Mouse (Mus musculus) MEL-GATA-1-ER (cell line): ENCODE measurements around the gene Arpc4.
"Not testable (repeated sequence)": the region's sequence is repeated elsewhere in the genome, so short reads cannot be mapped to it uniquely, and the experiment has no call there.

Experiments
- DNase-seq: peaks from one replicate; pipeline ENCODE4 v3.0.0-alpha.2; 2012; ENCODE audit warnings: low read depth; ENCODE audit errors: extremely low read depth

Gene Arpc4

GRCm38 (mm10) chr6:113377496-113378385 is at the start of gene Arpc4, which contains the start of gene Tada3:
TSS of gene Arpc4 (plus strand) at chr6:113378115.
TSS of gene Tada3 (minus strand) at chr6:113377883.
- DNase-seq = peak; percentile 90

- DNase-seq = no peak
Measured at GRCm38 (mm10) chr6:113329396-113329795, 48.5 kb upstream of the Arpc4 start.

- peak; percentile 80 for DNase-seq
Measured at GRCm38 (mm10) chr6:113330547-113330946, 47.4 kb upstream of the Arpc4 start.

GRCm38 (mm10) chr6:113331721-113332120 is 46.2 kb upstream of the Arpc4 start:
- no peak for DNase-seq

GRCm38 (mm10) chr6:113332734-113333133 is 45.2 kb upstream of the Arpc4 start:
- not testable (repeated sequence) for DNase-seq

DNA sequence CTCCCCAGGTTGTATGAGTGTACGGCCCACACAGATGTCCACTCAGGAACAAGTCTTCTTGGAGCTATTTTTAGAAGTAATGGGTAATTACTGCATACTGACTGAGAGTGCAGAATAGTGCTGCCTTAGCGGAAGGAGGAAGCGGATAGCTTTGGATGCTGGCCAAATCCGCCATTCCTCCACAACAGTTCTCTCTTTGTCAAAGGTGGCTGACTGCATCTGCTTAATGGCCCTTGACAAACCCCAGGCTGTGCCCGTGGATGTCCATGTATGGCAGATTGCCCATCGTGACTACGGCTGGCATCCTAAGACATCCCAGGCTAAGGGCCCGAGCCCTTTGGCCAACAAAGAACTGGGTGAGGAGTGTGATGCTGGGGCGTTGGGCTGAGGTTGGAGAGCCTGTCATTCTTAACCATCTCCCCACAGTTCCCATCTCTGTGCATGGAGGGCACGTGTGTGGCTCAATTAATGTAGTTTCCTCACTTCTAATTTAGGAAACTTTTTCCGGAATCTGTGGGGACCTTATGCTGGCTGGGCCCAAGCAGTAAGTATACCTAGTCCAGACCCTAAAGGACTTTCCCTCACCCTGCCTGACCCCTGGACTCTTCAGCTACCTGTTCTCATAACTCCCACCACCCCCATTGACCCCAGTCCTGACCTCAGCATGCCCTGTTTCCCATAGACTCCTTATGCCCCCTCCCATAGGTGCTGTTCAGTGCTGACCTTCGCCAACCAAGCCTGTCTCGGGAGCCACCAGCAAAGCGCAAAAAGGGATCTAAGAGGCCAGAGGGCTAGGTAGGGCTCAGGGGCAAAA is 44.6 kb upstream of the Arpc4 start:
- DNase-seq = no peak

GRCm38 (mm10) chr6:113334216-113334615 is 43.7 kb upstream of the Arpc4 start:
- DNase-seq = no peak

GRCm38 (mm10) chr6:113336852-113337620 is 40.9 kb upstream of the Arpc4 start:
- DNase-seq = no peak

DNA sequence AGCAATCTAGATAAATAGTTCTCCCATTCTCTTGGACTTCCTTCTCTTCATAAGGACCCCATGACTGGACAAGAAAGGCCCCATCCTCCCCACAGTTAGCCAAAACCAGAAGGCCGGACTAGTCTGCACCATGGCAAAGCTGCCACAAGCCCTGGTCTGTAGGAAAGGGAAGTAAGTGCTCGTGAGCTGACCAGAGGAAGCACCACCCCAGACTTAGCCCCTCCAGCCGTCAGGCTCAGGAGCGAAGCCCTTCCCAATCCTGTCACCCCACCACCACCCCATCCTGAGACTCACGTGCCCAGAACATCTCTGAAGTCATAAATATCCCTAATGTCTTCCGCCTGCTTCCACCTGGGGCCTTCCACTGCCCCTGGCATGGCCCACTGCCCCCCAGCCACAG is 36.3 kb upstream of the Arpc4 start:
- no peak for DNase-seq

DNA sequence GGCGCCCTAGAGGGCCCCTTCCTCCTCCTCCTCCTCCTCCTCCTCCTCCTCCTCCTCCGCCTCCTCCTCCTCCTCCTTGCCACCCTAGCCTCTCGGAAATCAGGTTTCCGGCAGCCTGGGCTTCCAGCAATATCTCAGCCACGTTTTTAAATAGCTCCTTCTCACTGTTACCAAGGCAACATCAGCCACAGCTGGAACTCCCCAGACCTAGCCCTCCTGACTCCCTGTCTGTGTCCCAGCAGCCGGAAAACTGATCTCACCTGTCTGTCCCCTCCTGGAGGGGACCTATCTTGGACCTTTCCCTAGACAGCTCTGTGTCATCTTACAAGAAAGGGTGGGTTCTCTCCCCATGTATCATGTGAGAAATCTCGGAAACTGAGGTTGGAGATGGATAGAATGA is 35.6 kb upstream of the Arpc4 start:
- DNase-seq = no peak

- no peak for DNase-seq
Measured at GRCm38 (mm10) chr6:113343177-113344092, 34.5 kb upstream of the Arpc4 start, which contains the start of gene Camk1. TSS of gene Camk1 (minus strand) at chr6:113343984.

DNA sequence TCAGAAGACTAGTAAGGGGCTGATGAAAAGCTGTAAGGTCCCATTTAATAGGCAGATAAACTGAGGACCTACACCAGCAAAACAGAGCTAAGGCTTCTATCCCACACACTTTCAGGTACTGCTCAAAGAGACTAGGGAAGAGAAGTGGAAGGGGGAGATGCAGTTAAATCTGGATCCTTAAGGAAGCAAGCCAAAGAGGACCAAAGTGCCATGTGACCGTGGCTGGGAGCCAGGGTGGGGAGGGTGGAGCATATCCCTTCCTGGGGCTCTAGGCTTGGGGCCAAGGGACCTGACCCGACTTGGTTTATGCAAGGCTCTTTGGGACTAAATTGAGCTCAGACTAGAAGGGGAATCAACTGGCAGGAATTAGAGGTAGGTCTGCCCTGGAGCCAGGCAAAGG is 33.6 kb upstream of the Arpc4 start:
- no peak for DNase-seq

DNA sequence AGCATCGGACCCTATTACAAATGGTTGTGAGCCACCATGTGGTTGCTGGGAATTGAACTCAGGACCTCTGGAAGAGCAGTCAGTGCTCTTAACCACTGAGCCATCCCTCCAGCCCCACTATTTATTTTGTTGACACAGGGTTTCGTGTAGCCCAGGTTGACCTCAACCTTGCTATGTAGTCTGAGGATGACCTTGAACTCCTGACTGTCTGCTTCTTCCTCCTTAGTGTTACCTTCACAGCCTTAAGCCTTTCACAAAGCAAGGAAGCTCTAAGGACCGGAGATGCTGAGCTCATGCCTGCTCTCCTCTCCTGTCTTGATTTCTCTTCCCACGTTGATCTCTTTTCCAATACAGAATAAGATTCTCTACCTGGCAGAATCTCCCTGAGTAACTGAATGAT is 31.0 kb upstream of the Arpc4 start:
- DNase-seq = no peak

- no peak for DNase-seq
Measured at GRCm38 (mm10) chr6:113350538-113350937, 27.4 kb upstream of the Arpc4 start.

DNA sequence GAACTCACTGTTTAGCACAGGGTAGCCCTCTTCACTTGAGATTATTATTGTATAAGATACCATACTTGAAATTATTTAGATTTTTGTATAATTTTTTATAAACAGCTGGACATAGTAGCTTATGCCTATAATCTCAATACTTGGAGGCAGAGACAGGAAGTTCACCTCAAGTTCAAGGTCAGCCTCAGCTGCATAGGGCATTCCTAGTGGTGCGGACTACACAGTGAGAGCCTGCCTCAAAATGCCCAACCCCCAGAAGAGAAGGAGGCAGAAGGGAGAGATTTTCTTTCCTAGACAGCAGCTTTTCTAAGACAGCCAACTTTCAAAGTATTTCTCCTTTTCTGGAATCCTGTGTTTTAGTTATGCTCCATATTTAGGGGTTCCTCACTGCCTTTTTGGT is 26.8 kb upstream of the Arpc4 start:
- no peak for DNase-seq

GRCm38 (mm10) chr6:113351653-113352052 is 26.3 kb upstream of the Arpc4 start:
- peak; percentile 32 for DNase-seq

DNA sequence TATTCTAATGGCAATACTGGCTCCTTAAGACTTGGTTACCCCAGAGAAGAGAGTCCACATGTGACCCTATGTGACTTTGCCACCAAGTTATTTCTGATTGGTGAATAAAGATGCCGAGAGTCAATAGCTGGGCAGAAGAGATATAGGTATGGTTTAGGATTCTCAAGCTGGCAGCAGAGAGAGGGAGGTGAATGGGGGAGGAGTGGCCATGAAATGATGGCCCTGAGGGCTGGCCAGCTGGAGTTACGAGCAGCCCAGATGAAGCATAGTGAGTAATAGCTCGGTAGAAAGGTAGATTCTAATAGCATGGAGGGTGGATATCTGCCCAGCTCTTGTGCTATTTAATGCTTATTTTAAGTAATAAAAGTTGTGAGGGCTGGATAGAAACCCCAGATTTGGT is 25.1 kb upstream of the Arpc4 start:
- DNase-seq = no peak

DNA sequence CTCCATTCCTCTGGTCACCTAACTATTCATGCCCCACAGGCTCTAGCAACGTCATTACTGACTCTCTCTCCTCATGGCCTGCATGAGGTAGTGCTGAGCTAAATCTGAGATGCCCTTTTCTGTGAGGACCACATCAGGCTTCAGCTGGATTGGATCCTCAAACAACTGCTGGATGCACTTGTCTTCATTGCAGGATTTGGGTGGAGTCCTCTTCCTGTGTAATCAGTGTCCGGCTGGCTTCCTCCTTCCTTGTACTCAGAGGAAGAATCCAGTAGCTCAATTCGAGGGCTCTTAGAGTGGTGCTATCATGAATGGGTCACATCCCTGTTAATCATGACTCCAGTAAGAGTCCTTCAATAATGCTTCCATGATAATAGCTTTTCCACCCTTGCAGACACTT is 24.2 kb upstream of the Arpc4 start:
- no peak for DNase-seq

DNA sequence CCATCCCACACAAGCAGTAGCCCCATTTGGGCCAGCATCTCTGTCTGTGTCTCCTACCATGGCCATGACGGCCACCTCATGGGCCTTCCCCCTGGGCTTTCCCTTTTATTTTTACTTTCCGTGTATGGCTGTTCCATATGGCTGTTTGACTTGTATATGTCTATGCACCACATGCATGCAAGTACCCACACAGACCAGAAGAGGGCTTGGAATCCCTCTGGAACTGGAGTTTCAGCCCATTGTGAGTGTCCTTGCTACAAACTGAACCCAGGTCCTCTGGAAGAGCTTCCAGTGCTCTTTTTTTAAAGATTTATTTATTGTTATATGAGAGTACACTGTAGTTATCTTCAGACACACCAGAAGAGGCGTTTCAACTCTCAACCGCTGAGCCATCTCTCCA is 16.4 kb upstream of the Arpc4 start:
- no peak for DNase-seq

GRCm38 (mm10) chr6:113362241-113362640 is 15.7 kb upstream of the Arpc4 start:
- no peak for DNase-seq
